Mouse (Mus musculus) adrenal gland, postnatal 4 days (tissue): Measurements from ENCODE around the gene Ranbp2. TPM values are rescaled to one million over a fixed set of nuclear protein-coding genes. Genes with fewer than 3 reads are reported as not detected.
A peak's percentile ranks its signal among the peaks of the same experiment; 100 is the strongest.

Experiments used
- DNase-seq, 2 experiments: peaks; one replicate each; pipeline ENCODE4 v3.0.0; 2021 to 2022; ENCODE audit warnings: low spot score in 2 of 2, mixed read lengths in 2 of 2
- long read RNA-seq, 2 experiments: library from polyadenylated mRNA; stranded (forward); transcript quantifications; one replicate each; pipeline ENCODE4 v2.0.0; 2021
- total RNA-seq, 2 experiments: library from RNA; stranded (reverse); gene quantifications; 2 replicates each; pipeline ENCODE4 v1.2.3; 2021

The Ranbp2 gene
- total RNA-seq, result 10 to 100 TPM; 69.2 to 80.6 TPM
- long read RNA-seq, experiment 1, partial matches to known transcripts, result 1 of 2 reads
- long read RNA-seq, experiment 1, other reads (novel, unspliced or antisense), result 1 of 2 reads
- long read RNA-seq, experiment 2, partial matches to known transcripts, result 7 of 7 reads
- long read RNA-seq, experiment 2, other reads (novel, unspliced or antisense), result 0 of 7 reads

DNA sequence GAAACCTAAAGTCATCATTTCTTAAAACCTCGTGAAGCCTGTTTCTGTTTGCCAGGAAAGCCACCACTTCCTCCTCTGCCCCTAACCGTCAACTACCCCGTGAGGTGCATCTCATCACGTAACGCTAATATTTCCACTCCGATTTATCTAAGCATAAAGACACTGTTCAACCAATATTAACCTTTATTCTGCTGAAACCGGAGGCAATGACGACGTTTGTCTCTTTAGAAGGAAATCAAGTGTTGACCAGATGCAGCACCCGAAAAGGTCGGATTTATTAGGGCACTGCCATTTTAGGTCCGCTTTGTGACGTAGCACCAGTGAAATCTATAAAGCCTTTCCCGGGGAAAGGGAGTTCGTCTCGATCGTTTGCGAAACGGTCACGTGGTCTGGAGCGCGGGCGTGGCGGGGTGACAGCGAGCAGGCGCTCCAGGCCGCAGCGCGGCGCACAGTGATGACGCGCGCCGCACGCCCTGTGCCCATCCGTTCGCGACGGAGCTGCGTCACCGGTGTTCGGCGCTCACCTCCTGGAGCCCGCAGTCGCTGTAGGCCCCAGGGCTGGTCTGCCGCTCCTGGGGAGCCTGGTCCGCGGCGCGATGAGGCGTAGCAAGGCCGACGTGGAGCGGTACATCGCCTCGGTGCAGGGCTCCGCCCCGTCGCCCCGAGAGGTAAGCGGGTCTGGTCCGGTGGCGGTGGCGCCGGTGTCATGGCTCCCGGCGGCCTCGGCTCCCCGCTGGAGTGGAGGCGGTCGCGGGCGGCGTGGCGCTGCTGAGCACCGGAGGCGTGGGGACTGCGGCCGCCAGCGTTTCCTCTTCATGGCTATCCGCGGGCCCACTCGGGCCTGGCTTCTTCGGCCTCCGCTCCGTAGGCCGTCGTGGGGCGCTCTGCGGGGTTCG lies at the start of gene Ranbp2:
TSS of gene Ranbp2 (plus strand) at position 537 of the 896 bp plus-strand sequence.
- DNase-seq, result peak; percentile 87 to 88

DNA sequence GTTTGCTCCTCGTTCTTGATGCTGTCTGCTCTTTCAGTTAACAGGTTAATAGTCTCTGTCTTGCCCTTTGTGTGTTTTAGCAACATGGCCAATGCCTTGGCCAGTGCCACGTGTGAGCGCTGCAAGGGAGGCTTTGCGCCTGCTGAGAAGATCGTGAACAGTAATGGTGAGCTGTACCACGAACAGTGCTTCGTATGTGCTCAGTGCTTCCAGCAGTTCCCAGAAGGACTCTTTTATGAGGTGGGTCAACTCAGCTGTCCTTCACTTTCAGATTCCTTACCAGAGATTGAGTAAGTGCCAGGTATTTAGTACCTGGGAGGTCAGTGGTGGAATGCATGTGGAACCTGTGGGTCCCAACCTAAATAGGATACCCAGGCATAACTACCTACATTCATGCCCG lies 47.8 kb upstream of the Ranbp2 start:
- no peak for DNase-seq

DNA sequence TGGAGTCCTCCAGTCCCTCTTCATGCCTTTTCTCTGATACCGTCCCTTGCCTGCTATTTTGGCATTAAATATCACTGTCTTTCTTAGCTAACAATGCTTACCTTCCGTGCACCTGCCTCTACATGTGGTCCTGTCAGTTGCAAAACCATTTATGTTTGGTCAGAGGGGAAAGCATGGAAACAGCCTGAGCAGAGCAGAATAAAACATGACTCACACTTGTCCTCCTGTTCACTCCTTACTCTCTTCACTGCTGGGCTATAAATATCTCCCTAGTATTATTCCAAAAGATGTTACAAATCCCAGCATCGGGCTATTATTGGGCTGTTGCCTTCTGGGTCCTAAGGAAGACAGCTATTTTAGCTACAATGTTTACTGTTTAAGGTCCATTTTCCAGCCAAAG lies 44.9 kb upstream of the Ranbp2 start:
- DNase-seq, result no peak

GRCm38 (mm10) chr10:58404639-58405038 lies 42.1 kb upstream of the Ranbp2 start:
- no peak for DNase-seq

GRCm38 (mm10) chr10:58405285-58405948 lies 41.3 kb upstream of the Ranbp2 start:
- DNase-seq, result no peak

- DNase-seq, result no peak
These were observed 40.8 kb upstream of the Ranbp2 start for GRCm38 (mm10) chr10:58405949-58406305.

GRCm38 (mm10) chr10:58412331-58412730 lies 34.4 kb upstream of the Ranbp2 start:
- no peak for DNase-seq

DNA sequence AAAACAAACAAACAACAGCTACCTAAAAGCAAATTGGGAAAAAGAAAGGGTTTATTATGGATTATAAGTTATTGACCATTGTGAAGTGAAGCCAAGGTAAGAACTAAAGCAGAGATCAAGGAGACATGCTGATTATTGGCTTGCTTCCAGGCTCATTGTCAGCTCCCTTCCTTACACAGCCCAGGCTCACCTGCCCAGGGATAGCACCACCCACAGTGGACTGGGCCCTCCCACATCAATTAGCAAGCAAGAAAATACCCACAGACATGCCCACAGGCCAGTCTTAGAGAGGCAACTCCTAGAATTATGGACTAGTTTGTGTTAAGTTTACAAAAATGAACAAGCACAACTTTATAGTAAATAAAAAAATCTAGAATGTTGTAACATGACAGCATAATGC lies 33.9 kb upstream of the Ranbp2 start:
- no peak for DNase-seq

- no peak for DNase-seq
These were observed 30.0 kb upstream of the Ranbp2 start for GRCm38 (mm10) chr10:58416702-58417101.

- DNase-seq, result no peak
These were observed 28.3 kb upstream of the Ranbp2 start for GRCm38 (mm10) chr10:58418290-58418971.

GRCm38 (mm10) chr10:58427930-58428329 lies 18.8 kb upstream of the Ranbp2 start:
- no peak for DNase-seq

DNA sequence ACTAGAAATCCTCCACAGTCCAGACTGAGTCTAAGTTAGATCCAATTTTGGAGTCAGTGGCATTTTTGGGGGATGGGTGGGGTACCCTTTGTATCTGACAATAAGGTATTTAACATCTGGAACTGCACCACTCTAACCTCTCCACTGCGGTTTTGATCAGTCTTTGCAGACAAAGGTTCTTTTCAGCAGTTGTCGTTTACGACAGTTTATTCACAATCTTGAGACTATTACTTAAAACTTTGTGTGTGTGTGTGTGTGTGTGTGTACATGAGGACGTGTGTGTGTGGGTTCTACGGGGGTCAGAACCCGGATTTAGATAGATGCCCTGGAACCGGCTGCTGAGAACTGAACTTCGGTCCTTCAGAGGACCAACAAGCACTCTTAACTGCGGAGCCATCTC lies 870 bp upstream of the Ranbp2 start:
- DNase-seq, result no peak

GRCm38 (mm10) chr10:58447280-58447781 lies 611 bp downstream of the Ranbp2 start:
- peak; percentile 14 to 39 for DNase-seq

DNA sequence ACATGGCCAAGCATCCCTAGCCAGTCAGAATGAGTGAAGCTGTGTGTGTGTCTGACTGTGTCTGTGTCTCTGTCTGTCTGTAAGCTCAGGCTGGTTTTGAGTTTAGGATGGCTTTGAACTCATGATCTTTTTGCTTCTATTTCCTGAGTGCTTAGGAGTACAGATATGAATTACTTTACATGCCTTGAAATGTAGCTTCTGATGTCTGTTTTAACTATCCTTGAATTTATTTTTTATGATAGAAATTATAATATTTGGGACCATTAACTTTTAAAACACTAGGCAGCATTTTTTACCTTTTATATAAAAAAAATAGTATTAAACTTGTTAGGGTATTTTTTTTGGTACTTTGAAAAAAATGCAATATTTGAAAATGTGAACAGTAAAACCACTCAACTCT lies 4.9 kb downstream of the Ranbp2 start:
- no peak for DNase-seq

DNA sequence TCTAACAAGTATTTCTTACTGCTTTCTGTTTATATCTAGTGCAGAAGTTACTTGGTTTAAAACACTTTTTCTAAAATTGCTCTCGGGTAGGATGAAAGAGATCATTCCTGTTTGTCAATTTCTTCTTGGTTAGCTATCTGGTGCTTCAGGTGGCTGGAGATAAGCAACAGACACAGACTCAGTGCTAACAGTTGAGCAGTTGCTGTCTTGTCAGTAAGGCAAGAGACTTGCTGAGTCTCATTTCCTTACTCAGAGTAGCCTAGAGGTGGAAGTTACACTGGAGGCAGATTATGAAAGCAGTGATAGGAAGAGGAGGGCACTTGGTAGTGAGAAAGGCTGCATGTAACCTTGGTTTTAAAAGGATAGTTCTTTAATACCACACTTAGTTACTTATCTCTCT lies 5.5 kb downstream of the Ranbp2 start:
- DNase-seq, result no peak

- no peak for DNase-seq
These were observed 13.2 kb downstream of the Ranbp2 start for GRCm38 (mm10) chr10:58459896-58460295.

- no peak for DNase-seq
These were observed 30.5 kb downstream of the Ranbp2 start for GRCm38 (mm10) chr10:58477086-58477755.

DNA sequence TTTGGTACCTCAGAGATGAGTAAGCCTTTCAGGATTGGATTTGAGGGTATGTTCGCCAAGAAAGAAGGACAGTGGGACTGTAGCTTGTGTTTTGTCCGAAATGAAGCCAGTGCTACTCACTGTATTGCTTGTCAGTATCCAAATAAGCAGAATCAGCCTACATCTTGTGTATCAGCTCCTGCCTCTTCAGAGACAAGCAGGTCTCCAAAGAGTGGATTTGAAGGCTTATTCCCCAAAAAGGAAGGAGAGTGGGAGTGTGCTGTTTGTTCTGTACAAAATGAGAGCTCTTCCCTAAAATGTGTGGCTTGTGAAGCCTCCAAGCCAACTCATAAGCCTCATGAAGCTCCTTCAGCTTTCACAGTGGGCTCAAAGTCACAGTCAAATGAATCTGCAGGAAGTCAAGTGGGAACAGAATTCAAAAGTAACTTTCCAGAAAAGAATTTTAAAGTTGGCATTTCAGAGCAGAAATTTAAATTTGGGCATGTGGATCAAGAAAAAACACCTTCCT lies 31.4 kb downstream of the Ranbp2 start:
- no peak for DNase-seq

- no peak for DNase-seq
These were observed 33.3 kb downstream of the Ranbp2 start for GRCm38 (mm10) chr10:58479954-58480490.

DNA sequence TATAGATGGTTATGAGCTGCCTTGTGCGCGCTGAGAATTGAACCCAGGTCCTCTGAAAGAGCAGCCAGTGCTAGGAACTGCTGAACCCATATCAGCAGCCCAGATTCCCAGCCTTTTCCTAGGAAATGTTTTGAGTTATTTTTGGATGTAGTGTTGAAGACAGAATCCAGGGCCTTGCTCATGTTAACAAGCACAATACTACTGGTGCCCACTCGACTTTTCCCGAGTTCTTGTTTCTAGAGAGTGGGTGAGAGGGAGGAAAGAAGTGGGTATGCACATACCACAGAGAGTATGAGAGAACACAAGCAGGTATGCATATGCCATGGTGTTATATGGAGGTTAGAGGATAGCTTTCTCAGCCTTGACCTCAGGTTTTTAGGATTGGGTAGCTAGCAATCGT lies 44.3 kb downstream of the Ranbp2 start:
- no peak for DNase-seq
